Mouse (Mus musculus): Measurements from ENCODE around the gene Zfp740.

DNA sequence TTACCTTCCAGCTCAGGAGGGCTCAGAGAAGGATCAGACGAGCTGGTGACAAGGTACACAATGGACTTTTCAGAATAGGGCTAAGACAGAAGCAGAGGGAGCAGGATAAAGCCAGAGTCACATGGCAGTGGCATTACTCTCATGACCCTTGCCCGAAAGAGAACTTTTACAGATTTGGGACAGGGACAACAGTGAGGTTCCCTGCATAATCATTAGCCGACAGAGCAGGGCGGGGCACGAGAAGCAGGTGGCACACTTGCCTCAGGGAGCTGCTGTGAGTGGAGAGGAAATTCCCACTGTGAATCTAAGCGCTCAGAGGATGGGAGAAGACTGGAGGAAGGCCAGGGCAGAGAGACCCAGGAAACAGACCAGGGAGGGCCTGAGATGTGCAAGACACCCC, 14.2 kb upstream of the Zfp740 start:
- no peak for TF ChIP-seq POLR2AphosphoS2 (IDR thresholded peaks at IDR 0.05; ENCODE audit: low read depth, low read length)
- no peak for TF ChIP-seq CHD2 (IDR thresholded peaks at IDR 0.05; ENCODE audit: low read length)
- no peak for TF ChIP-seq CHD1 (IDR thresholded peaks at IDR 0.05; ENCODE audit: low read depth, low read length)
- no peak for TF ChIP-seq POLR2A (IDR thresholded peaks at IDR 0.05; ENCODE audit: low read depth, low read length)
- TF ChIP-seq BHLHE40 (IDR thresholded peaks at IDR 0.05; ENCODE audit: low read depth, low read length): 0 out of 2 replicates have a peak, but pooled peaks have one; percentile 28
- no peak for TF ChIP-seq TBP (conservative IDR thresholded peaks at IDR 0.05; ENCODE audit: low read depth, low read length)
- TF ChIP-seq EP300 (IDR thresholded peaks at IDR 0.05; ENCODE audit: low read length): no peak

Measured in CH12.LX (cell line).